Mouse (Mus musculus) mesoderm, embryonic 11.5 days (tissue): ENCODE measurements at regions not wholly inside any gene's neighbourhood (a gene's known extent, or its start where the extent isn't known, plus 50 kb on each side); places are given as distances from the start of the nearest gene placed in this dataset.
A peak's percentile ranks its signal among the peaks of the same experiment; 100 is the strongest.

Experiments
- DNase-seq: peaks from one replicate; pipeline ENCODE4 v3.0.0-alpha.2; 2012; ENCODE audit warnings: low read depth, low spot score

GRCm38 (mm10) chr13:71350787-71351186 is 509.2 kb upstream of the Adamts16 start:
- DNase-seq = no peak

DNA sequence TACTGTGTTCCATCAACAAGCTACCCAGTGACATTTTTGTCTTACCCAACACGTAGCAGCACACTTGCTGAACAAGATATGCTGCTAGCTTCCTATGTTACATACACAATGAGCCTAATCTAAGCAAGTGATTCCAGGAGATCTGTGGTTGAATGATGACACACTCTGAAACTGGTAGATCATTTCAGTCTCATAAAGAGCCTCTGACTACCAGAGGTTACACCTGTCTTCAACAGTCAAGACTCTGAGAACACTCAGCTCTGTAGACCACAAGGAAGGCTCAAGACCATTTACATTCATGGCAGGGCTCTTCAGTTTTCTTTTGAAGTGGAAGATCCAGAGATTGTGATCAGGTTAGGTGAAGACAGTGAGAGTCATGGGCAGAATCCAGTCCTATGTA is 501.3 kb upstream of the Adamts16 start:
- no peak for DNase-seq

DNA sequence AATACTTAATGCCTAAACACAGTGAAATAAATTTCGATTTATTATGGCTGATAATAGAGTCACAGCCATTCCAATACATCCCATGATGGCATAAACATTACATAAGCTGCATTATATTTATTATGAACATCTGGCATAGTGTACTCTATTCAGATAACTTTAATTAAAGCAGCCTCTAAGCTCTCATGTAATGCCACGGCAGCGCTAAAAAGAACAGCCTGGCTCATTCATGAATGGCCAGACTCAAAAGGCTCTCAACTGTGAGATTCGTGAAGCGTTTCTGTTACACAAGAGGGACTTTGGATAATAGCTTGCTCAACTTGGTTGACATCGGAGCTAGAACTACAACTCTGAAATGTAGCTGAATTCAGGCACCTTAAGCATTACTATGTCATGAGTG is 497.1 kb upstream of the Adamts16 start:
- DNase-seq = no peak

DNA sequence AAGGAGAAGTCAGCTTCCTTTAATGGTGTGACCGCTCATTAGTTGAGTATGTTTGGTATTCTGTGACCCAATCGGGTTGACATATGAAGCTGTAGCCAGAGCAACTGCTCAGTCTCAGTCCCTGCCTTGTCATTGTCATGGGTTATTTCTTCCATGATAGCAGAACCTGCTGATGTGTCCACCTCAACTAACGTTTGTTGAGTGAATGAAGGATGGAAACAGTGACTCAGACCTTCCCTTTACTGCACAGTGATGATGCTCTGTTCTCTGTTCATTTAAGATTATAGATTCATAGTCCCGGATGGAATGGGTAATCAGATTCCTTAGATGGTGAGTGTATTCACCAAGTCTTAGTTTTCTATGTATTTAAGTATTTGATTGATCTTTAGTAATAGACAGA is 493.3 kb upstream of the Adamts16 start:
- no peak for DNase-seq

DNA sequence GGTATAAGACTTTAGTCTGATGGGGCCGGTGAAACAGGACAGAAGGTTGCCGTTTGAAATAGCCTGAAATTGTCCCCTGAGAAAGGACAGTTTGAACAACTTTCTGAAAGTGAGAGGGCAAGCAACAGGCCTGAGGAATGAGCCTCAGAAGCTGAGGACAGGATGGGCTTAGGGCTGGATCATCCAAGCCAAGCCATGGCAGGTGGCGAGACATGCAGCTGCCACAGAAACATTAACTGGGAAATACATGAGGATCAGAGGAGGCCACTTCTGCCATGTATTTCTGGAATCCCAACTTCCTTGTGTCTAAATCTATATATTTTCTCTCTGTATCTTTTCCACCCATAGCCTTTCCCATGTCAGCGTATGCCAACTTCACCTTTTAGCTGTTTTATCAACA is 491.5 kb upstream of the Adamts16 start:
- DNase-seq = no peak

GRCm38 (mm10) chr13:71330321-71330720 is 488.7 kb upstream of the Adamts16 start:
- no peak for DNase-seq

DNA sequence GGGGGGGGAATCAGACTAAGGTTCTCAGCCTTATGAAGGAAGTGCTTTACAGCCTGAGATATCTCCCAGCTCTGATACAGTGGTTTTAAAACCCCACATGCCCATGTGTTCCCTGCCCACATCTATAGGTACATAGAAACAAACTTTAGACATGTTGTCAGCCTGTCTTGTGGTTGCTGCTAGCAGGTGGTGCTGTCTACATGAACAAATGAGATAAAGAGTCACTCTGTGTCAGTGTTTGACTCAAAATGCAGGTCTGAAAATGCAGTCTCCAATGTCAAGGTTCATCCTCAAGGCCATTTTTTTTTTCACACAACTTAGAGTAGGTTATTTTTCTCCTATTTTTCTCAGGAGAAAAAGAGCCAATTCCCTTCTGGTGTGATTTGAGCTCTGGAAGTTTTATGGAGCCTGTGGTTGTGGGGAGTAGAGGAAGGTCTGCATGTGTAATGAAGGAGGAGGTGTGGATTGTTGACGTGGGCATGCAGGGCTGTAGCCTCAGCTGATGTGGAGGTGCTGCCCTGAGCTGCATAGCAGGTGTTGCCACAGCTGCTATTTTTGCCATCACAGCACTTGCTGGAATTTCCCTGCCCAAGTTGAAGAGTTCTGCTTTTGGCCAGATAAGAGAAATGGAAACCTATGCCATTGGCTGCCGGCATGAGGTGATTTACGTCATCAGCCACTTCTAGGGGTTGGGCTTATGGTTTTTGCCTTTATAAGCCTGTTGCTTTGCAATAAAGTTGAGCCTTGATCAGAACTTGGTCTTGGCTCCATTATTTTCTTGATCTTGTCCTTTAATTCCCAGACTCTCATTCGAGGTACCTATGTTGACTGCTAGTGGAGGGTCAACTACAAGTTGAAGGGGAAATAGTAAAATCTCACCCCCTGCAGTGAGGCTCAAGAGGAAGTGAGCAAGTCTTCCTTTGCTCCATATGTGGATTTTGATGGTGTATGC is 486.5 kb upstream of the Adamts16 start:
- DNase-seq = no peak

DNA sequence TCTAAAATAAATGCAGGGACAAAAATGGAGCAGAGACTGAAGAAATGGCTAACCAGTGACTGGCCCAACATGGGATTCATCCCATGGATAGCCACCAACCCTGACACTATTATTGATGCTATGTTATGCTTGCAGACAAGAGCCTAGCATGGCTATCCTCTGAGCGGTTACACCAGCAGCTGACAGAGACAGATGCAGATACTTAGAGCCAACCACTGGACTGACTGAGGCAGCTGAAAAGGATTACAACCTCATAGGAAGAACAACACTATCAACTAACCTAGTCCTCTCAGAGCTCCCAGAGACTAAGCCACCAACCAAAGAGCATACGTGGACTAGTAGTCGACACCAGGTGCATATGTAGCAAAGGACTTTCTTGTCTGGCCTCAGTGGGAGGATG is 478.9 kb upstream of the Adamts16 start:
- DNase-seq = no peak

- no peak for DNase-seq
These were observed 462.3 kb upstream of the Adamts16 start for GRCm38 (mm10) chr13:71303956-71304355.

DNA sequence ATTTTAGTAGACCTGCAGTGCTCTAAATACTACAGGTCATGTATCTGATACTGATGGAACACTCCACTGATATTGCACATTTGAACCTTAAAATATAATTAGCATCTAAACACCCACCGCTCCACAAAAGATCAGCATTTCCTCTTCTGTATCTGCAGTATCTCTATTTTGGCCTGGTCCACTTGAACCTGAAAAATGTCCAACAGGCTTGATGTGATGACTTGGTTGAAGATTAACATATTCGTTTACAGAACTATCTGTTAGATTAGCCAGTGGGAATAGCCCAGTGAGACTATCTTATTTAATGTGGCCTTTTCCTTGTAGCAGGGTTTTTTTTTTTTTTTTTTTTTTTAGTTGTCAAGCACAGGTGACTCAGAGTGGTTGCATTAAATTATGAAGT is 434.4 kb upstream of the Adamts16 start:
- DNase-seq = no peak

GRCm38 (mm10) chr13:71274139-71274538 is 432.5 kb upstream of the Adamts16 start:
- no peak for DNase-seq

GRCm38 (mm10) chr13:71273485-71273884 is 431.9 kb upstream of the Adamts16 start:
- no peak for DNase-seq

DNA sequence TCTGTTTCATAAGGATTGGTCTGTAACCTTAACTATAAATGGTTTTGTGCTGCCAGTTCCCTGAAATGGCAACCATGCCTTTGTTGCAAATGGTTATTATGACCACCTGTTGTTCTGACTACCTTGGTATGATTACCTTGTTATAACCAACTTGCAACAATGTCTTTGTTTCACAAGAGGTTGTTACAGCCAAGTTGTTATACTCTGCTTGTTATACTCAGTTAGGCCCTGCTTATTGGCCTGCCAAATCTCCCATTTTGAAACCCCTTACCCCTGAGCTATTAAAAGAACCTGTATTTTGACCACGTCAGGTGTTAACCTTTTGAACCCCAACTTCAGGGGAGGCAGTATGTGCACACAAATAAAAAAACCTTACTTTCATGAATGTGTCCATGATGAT is 431.5 kb upstream of the Adamts16 start:
- no peak for DNase-seq

DNA sequence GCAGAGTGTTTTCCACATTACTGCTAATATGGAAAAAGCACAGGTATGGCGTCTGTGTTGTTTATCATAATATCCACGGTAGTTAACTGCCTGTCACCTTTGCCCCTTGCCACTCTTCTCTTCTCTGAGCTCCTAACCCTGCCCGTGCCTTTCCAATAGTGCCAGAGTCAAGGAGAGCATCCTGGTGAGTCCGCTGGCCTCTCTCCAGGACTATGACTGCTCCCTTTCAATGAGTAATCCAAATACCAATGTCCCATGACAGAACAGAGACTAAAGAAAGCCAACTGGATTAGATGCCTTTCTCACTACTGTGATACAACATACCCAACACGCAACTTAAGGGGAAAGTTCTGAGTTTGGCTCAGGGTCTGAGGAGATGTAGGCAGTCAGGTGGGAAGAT is 430.8 kb upstream of the Adamts16 start:
- no peak for DNase-seq

DNA sequence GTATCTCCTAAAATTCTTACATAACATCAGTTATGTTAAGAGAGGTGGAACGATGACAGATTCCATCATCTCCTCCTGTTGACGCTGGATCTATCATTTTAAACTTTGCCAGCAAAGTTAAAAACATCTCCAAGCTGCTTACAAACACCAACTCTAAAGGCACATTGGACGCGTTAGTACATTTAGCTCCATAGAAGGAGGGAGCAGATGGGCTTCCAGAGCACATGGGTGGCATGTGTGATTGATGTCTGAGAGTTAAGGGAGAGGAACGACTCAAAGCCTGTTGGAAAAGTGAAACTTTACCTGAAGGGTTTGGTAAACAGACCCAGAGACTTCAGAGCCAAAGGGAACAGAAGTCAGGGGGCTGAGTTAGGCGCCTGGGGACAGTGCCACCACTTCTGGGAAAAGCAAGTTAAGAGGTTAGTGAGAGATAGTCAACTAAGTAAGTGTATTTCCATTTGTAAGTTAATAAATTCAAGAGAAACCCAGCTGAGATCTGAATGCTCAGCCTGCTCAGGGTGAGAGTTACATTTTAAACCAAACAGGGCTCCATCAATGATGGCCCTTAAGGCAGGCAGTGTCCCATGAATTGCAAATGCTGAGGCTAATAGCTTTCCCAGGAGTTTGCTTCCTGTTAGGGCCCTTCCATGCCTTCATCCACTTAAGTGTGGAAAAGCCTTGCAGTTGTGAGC is 430.3 kb upstream of the Adamts16 start:
- DNase-seq = no peak

GRCm38 (mm10) chr13:71270370-71270769 is 428.8 kb upstream of the Adamts16 start:
- peak; percentile 54 for DNase-seq

GRCm38 (mm10) chr13:71269496-71269895 is 427.9 kb upstream of the Adamts16 start:
- no peak for DNase-seq

- DNase-seq = no peak
These were observed 421.8 kb upstream of the Adamts16 start for GRCm38 (mm10) chr13:71263315-71263878.

- no peak for DNase-seq
These were observed 421.1 kb upstream of the Adamts16 start for GRCm38 (mm10) chr13:71262575-71263295.

- DNase-seq = no peak
These were observed 412.4 kb upstream of the Adamts16 start for GRCm38 (mm10) chr13:71254016-71254415.

- peak; percentile 59 for DNase-seq
These were observed 406.8 kb upstream of the Adamts16 start for GRCm38 (mm10) chr13:71248261-71249031.
